Mouse (Mus musculus): ENCODE data around the gene Gm44596. TPM values are rescaled to one million over a fixed set of nuclear protein-coding genes. Genes with fewer than 3 reads are reported as not detected.
A peak's percentile ranks its signal among the peaks of the same experiment; 100 is the strongest.
"Not testable (repeated sequence)": the region's sequence is repeated elsewhere in the genome, so short reads cannot be mapped to it uniquely, and the experiment has no call there.

Gene Gm44596
- total RNA-seq, 2 experiments from 2014 or later, result not detected

GRCm38 (mm10) chr6:128376371-128377085 is 1.2 kb downstream of the Gm44596 start:
- intact Hi-C loops (cut with DNase I), result no loop called here
- DNase-seq, result no peak

DNA sequence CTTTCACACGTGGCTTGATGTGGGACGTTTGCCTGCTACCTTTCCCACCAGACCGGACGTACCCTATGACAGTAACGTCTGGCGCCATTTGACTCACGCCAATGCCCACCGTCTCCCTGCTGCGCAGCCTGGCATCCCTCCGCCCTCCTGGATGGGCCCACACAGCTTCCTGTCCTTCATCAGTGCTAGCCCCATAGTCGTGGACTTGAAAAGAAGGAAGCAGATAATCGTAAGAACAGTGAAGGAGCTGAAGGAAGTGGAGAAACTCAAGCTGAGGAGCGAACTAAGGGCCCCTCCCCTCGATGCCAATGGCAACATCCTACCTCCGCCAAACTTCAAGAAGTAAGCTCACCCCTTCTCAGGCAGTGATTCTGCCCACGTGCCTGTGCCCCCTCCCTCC is 4.3 kb downstream of the Gm44596 start:
- intact Hi-C loops (cut with DNase I), result no loop called here
- DNase-seq, result no peak

GRCm38 (mm10) chr6:128380594-128381167 is 5.4 kb downstream of the Gm44596 start:
- intact Hi-C loops (cut with DNase I), result not testable (repeated sequence)

DNA sequence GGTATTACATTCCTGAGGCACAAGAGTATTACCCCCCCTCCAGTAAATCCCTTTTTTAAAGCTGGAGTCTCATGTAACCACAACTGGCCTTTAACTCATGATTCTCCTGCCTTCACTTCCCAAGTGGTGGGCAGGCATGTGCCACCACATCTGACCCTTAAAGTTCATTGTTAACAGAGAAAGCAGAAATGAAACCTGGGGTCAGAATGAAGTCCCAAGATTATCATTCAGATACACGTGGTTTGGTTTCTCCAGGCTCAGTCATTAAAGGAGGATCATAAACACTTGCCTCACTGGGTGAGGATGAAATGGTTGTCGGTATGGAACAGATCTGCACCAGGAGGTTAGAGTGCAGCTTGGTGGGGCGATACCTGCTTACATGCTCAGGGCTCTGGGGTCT is 6.0 kb downstream of the Gm44596 start:
- intact Hi-C loops (cut with DNase I), result no loop called here

More at GRCm38 (mm10) chr6:128380594-128381167, 5.4 kb downstream of the Gm44596 start:
- DNase-seq, result not testable (repeated sequence)

GRCm38 (mm10) chr6:128383752-128384151 is 8.4 kb downstream of the Gm44596 start:
- DNase-seq, result no peak
- intact Hi-C loops (cut with DNase I), result no loop called here

More for the DNA sequence above, 6.0 kb downstream of the Gm44596 start:
- DNase-seq, result no peak

- intact Hi-C loops (cut with DNase I), result no loop called here
Measured at GRCm38 (mm10) chr6:128385026-128385425, 9.7 kb downstream of the Gm44596 start.

DNA sequence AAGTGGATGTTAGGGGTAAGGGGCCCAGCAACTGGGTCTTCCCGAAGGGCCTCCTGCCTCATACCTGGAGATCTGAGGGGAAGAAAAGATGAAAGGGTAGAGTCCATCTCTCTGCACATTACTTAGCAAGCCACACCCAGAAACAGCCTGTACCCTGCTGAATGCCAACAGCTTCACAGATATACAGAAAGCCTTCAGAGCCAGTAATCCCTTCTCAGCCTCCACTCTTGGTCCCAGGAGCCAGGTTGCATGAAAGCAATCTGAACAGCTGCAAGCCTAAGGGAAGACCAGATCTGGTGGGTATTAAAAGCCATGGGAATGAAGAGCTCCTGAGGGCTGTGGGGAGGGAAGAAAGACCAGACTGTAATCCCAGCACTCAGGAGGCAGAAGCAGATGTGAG is 13.9 kb downstream of the Gm44596 start:
- intact Hi-C loops (cut with DNase I), result loop anchor here (2.0 kb wide), 1 partner anchor 24 kb away; no protein-coding TSS in a partner anchor
- DNase-seq, result no peak

More at GRCm38 (mm10) chr6:128385026-128385425, 9.7 kb downstream of the Gm44596 start:
- no peak for DNase-seq

DNA sequence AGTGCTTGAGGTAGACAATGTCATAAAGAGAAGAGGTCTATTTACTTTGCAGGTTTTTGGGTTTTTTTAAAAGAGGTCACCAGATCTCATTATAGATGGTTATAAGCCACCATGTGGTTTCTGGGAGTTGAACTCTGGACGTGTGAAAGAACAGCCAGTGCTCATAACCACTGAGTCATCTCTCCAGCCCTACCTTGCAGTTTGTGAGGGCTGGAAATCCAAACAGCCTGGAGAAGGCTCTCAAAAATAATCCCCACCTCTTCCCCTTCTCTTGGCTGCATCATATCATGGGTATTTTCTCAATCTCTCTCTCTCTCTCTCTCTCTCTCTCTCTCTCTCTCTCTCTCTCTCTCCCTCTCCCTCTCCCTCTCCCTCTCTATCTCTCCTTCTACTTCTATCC is 15.4 kb downstream of the Gm44596 start:
- intact Hi-C loops (cut with DNase I), result no loop called here
- no peak for DNase-seq

GRCm38 (mm10) chr6:128397574-128398261 is 22.4 kb downstream of the Gm44596 start:
- no peak for DNase-seq
- intact Hi-C loops (cut with DNase I), result no loop called here

GRCm38 (mm10) chr6:128398996-128399395 is 23.7 kb downstream of the Gm44596 start, which contains the start of gene Nrip2:
Gene Nrip2, plus strand, starts transcription at chr6:128399296.
- intact Hi-C loops (cut with DNase I), result no loop called here
- DNase-seq, result no peak

DNA sequence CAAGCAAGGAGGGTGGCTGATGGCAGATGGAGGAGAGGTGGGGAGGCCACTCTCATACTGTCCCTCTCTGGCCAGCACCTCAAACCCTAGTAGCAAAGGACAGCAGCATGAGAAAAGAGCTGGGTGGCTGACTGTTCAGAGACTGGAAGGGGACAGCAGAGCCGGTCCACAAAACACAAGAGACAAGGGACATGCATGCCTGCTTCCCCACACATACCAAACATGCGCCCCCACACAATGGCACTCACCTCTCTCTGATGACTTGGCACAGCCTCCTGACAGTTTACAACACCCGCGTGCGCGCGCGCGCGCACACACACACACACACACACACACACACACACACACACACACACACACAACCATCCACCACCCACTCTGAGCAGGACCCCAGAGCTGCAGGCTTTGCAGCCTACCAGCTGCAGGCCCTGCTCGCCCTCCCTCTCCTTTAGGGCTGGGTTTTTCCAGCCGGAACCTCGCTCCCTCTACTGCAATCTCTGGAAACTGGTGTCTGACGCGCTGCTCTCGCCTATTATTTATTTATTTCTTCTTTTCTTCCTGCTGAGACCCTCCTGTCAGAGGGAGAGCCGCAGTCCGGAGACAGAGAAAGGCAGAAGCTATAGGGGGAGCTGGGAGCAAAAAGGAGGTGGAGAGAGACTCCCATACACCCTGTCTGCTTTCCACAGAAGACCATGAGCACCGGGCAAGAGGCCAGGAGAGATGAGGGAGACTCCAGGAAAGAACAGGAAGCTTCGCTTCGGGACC is 24.3 kb downstream of the Gm44596 start:
- DNase-seq, result peak; percentile 49
- intact Hi-C loops (cut with DNase I), result no loop called here

GRCm38 (mm10) chr6:128404708-128405107 is 29.4 kb downstream of the Gm44596 start:
- intact Hi-C loops (cut with DNase I), result loop anchor here (5.0 kb wide), 1 partner anchor 172 kb away; no protein-coding TSS in a partner anchor
- no peak for DNase-seq

DNA sequence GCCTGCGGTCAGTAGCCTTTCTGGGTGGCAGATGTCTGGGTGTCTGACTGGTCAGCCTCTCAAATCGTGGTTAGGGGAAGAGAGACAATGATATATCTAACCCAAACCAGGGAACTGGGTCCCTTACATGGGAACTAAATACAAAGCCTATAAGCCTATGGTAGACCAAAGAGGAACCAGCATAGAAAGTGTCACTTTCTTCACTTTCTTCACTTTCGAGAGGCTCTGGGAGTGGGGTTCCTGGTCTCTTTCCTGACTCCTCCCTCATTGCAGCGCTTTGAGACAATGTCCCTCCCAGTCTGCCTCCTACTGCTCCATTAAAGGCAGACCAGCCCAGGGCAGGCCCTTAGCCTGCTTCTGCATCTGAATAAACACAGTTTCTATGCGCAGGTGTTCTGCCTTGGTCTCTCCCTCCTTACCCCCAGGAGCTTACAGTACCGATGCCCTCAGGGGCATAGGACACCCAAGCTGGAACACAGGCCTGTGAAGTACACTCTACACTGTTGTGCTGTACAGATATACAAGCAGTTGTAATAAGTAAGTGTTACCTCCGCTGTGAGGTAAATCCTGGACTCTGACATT is 33.3 kb downstream of the Gm44596 start:
- intact Hi-C loops (cut with DNase I), result loop anchor here (5.0 kb wide), 1 partner anchor 176 kb away; no protein-coding TSS in a partner anchor
- DNase-seq, result no peak

GRCm38 (mm10) chr6:128410305-128410704 is 35.0 kb downstream of the Gm44596 start:
- no peak for DNase-seq
- intact Hi-C loops (cut with DNase I), result loop anchor here (5.0 kb wide), 1 partner anchor 93 kb away; no protein-coding TSS in a partner anchor

GRCm38 (mm10) chr6:128411115-128411514 is 35.8 kb downstream of the Gm44596 start:
- intact Hi-C loops (cut with DNase I), result loop anchor here (5.0 kb wide), 1 partner anchor 94 kb away; no protein-coding TSS in a partner anchor
- DNase-seq, result peak; percentile 73

DNA sequence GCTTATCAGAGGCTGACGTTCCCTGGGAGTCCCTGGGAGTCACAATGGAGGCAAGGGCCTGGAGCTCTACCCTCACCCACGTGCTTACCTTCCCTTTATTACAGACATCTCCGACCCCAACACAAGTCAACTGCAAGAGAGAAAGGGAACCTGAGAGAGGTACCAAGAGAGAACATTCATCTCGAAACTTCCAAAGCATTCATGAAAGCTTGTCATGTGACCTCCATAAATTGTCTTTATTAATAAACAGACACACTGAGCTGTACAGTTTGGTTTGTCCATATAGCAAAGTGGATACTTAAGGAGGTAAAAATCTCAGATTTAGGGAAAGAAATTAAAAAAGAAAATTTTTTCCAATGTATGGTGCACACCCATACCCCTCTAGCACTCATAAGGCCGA is 40.9 kb downstream of the Gm44596 start:
- no peak for DNase-seq
- intact Hi-C loops (cut with DNase I), result no loop called here

DNA sequence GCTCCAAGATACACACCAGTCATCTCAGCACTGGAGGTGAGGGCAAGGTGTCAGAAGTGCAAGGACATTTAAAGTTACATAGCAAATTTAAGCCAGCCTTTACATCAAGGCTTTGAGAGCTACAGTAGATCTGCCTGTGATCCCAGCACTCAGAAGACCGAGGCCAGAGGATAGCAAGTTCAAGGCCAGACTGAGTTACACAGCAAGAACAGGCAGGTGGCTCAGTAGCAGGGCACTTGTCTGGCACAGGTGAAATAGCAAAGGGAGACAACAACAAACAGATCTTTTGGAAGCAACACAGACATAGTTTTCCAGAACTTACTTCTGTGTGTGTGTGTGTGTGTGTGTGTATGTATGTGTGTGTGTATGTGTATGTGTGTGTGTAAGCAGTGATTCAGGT is 42.8 kb downstream of the Gm44596 start:
- DNase-seq, result no peak
- intact Hi-C loops (cut with DNase I), result no loop called here

DNA sequence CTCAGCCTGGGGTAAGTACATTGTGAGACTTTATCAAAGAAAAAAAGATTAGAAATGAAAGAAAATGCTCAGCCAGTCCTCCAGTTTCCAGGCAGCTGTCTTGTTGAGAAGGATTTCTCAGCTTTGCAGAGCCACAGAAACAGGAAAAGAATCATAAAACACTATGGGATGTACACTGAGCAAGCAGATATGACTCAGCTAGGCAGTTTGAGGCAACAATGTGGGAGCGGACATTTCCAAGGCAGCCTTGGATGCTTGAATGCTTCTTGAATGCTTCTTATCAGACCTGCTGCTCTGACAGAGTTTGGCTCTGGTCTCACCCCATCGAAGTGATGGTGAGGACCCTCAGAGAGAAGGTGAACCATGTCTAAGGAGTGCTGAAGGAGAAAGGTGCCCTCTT is 45.7 kb downstream of the Gm44596 start:
- DNase-seq, result no peak

DNA sequence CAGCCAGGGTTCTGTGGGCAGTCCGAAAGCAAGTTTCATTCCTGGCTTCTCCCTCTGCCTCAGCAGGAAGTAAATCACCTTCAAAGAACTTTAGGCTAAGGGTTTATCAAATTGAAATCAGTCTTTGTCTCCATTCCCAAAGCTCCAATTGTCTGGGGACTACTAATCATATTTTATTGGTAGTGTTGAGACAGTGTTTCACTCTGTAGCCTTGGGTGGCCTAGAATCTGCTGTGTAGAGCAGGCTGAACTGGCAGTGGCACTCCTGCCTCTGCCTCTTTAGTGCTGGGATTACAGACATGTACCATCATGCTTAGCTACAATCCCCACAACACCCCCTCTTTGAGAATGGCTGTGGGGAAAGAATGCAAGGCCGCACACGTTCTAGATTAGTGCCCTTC is 46.2 kb downstream of the Gm44596 start:
- intact Hi-C loops (cut with DNase I), result no loop called here
- no peak for DNase-seq

More for the DNA sequence above, 45.7 kb downstream of the Gm44596 start:
- intact Hi-C loops (cut with DNase I), result no loop called here

All from left cerebral cortex, postnatal 4 days (tissue).